Mouse (Mus musculus) adipocyte (in vitro differentiated cells): ENCODE results near the gene Lpcat1.

ENCODE experiments used
- DNase-seq: peaks from one replicate; pipeline ENCODE4 v3.0.0-alpha.2; 2016; ENCODE audit warnings: low spot score

The Lpcat1 gene

GRCm38 (mm10) chr13:73477841-73478240 lies 10.8 kb downstream of the Lpcat1 start:
- no peak for DNase-seq

- no peak for DNase-seq
Measured at GRCm38 (mm10) chr13:73482476-73482875, 15.5 kb downstream of the Lpcat1 start.

GRCm38 (mm10) chr13:73483331-73483730 lies 16.3 kb downstream of the Lpcat1 start:
- DNase-seq: no peak

GRCm38 (mm10) chr13:73484171-73484570 lies 17.2 kb downstream of the Lpcat1 start:
- no peak for DNase-seq

GRCm38 (mm10) chr13:73488105-73488504 lies 21.1 kb downstream of the Lpcat1 start:
- DNase-seq: no peak

- no peak for DNase-seq
Measured at GRCm38 (mm10) chr13:73488707-73489106, 21.7 kb downstream of the Lpcat1 start.

- DNase-seq: no peak
Measured at GRCm38 (mm10) chr13:73489986-73490385, 23.0 kb downstream of the Lpcat1 start.

- DNase-seq: no peak
Measured at GRCm38 (mm10) chr13:73490564-73491170, 23.7 kb downstream of the Lpcat1 start.

- no peak for DNase-seq
Measured at GRCm38 (mm10) chr13:73493183-73493582, 26.2 kb downstream of the Lpcat1 start.

GRCm38 (mm10) chr13:73494528-73494927 lies 27.5 kb downstream of the Lpcat1 start:
- no peak for DNase-seq

- DNase-seq: no peak
Measured at GRCm38 (mm10) chr13:73496137-73496536, 29.1 kb downstream of the Lpcat1 start.

GRCm38 (mm10) chr13:73499893-73500604 lies 33.1 kb downstream of the Lpcat1 start:
- no peak for DNase-seq

- peak; percentile 56 for DNase-seq
Measured at GRCm38 (mm10) chr13:73502719-73503118, 35.7 kb downstream of the Lpcat1 start.

- peak; percentile 80 for DNase-seq
Measured at GRCm38 (mm10) chr13:73505686-73506467, 38.9 kb downstream of the Lpcat1 start.

- DNase-seq: no peak
Measured at GRCm38 (mm10) chr13:73508817-73509550, 42.0 kb downstream of the Lpcat1 start.

- no peak for DNase-seq
Measured at GRCm38 (mm10) chr13:73509869-73510268, 42.9 kb downstream of the Lpcat1 start.

GRCm38 (mm10) chr13:73512776-73513673 lies 46.0 kb downstream of the Lpcat1 start:
- peak; percentile 78 for DNase-seq

- DNase-seq: no peak
Measured at GRCm38 (mm10) chr13:73516886-73517285, 49.9 kb downstream of the Lpcat1 start.

GRCm38 (mm10) chr13:73533716-73534115 lies 66.7 kb downstream of the Lpcat1 start:
- DNase-seq: no peak

GRCm38 (mm10) chr13:73535287-73535686 lies 68.3 kb downstream of the Lpcat1 start:
- no peak for DNase-seq

- no peak for DNase-seq
Measured at GRCm38 (mm10) chr13:73536403-73536821, 69.4 kb downstream of the Lpcat1 start, which contains the start of gene Slc6a3. TSS of gene Slc6a3 (plus strand) at chr13:73536747.
